Mouse (Mus musculus) CH12.LX (cell line): ENCODE measurements around the gene Ccdc6. TPM values are rescaled to one million over a fixed set of nuclear protein-coding genes. Genes with fewer than 3 reads are reported as not detected.

Source experiments
- DNase-seq: peaks from one replicate; pipeline ENCODE4 v3.0.0-alpha.2; 2013; ENCODE audit errors: extremely low read depth
- H3K27ac ChIP-seq: 2 replicates; pipeline ENCODE4 v1.5.1; 2012; ENCODE audit warnings: low read depth, mild to moderate bottlenecking, control low read depth, moderate library complexity; ENCODE audit not compliant: insufficient read depth
- H3K27me3 ChIP-seq: replicated peaks from 2 replicates; pipeline ENCODE3; 2012; ENCODE audit warnings: inconsistent platforms
- H3K36me3 ChIP-seq, 2 experiments: replicated peaks in 1 of 2; 2 replicates each; pipeline versions ENCODE3 to v1.6.1; 2012; ENCODE audit warnings: inconsistent platforms in 1 of 2, low read length in 1 of 2, mild to moderate bottlenecking in 1 of 2, mixed read lengths in 1 of 2, moderate library complexity in 1 of 2; ENCODE audit not compliant: control insufficient read depth in 1 of 2, insufficient read depth in 1 of 2
- H3K4me1 ChIP-seq, 2 experiments: 2 replicates each; pipeline ENCODE4 v1.6.1; 2012; ENCODE audit warnings: inconsistent platforms in 1 of 2, moderate library complexity in 1 of 2; ENCODE audit not compliant: insufficient read depth in 2 of 2, control insufficient read depth in 1 of 2
- H3K4me2 ChIP-seq: 2 replicates; pipeline ENCODE4 v1.6.1; 2012; ENCODE audit warnings: low read depth, mild to moderate bottlenecking, control low read depth; ENCODE audit not compliant: poor library complexity, insufficient read depth, severe bottlenecking
- H3K4me3 ChIP-seq, 3 experiments: fragments of 150-350 bp in 1 of 3; sonication (generic) in 1 of 3; replicated peaks in 1 of 3; 2 replicates each; pipeline versions ENCODE3 to v1.5.1; 2011 to 2012; ENCODE audit warnings: low read depth in 2 of 3, low read length in 2 of 3, mild to moderate bottlenecking in 2 of 3, moderate library complexity in 2 of 3, control low read depth in 1 of 3, improper control_type of control experiment in 1 of 3, inconsistent platforms in 1 of 3, mixed read lengths in 1 of 3; ENCODE audit not compliant: poor library complexity in 1 of 3
- H3K79me2 ChIP-seq: replicated peaks from 2 replicates; pipeline ENCODE4 v1.6.1; 2012; ENCODE audit warnings: mild to moderate bottlenecking, moderate library complexity; ENCODE audit not compliant: control insufficient read depth, poor library complexity, insufficient read depth, severe bottlenecking; ENCODE audit errors: extremely low read depth
- H3K9ac ChIP-seq: 2 replicates; pipeline ENCODE4 v1.6.1; 2012; ENCODE audit warnings: low read depth, mild to moderate bottlenecking, control low read depth, moderate library complexity; ENCODE audit not compliant: insufficient read depth
- H3K9me3 ChIP-seq: replicated peaks from 2 replicates; pipeline ENCODE3; 2012; ENCODE audit warnings: low read length, inconsistent platforms, mixed read lengths
- BHLHE40 ChIP-seq: IDR thresholded peaks from 2 replicates; pipeline ENCODE4 v1.6.1; 2011; ENCODE audit warnings: mild to moderate bottlenecking, low read depth, low read length, improper control_type of control experiment
- CHD1 ChIP-seq: IDR thresholded peaks from 2 replicates; pipeline ENCODE4 v1.6.1; 2012; ENCODE audit warnings: low read depth, low read length, improper control_type of control experiment, inconsistent platforms
- CHD2 ChIP-seq: IDR thresholded peaks from 2 replicates; pipeline ENCODE4 v1.6.1; 2011; ENCODE audit warnings: low read length, improper control_type of control experiment
- CTCF ChIP-seq, 2 experiments: IDR thresholded peaks in 1 of 2; conservative IDR thresholded peaks in 1 of 2; 2 replicates each; pipeline ENCODE4 v1.5.1; 2011 to 2012; ENCODE audit warnings: low read depth in 2 of 2, low read length in 2 of 2, improper control_type of control experiment in 1 of 2, inconsistent platforms in 1 of 2, mild to moderate bottlenecking in 1 of 2, moderate library complexity in 1 of 2
- ELF1 ChIP-seq: IDR thresholded peaks from 2 replicates; pipeline ENCODE4 v1.6.1; 2014; ENCODE audit warnings: low read depth, mild to moderate bottlenecking, inconsistent platforms, low read length, improper control_type of control experiment
- JUND ChIP-seq: conservative IDR thresholded peaks from 2 replicates; pipeline ENCODE4 v1.6.1; 2011; ENCODE audit warnings: low read depth, low read length, improper control_type of control experiment
- MAFK ChIP-seq: IDR thresholded peaks from 2 replicates; pipeline ENCODE4 v1.6.1; 2011; ENCODE audit warnings: low read length, improper control_type of control experiment; ENCODE audit not compliant: insufficient replicate concordance
- MAX ChIP-seq: IDR thresholded peaks from 2 replicates; pipeline ENCODE4 v1.6.1; 2011; ENCODE audit warnings: low read length, improper control_type of control experiment
- MEF2A ChIP-seq: IDR thresholded peaks from 2 replicates; pipeline ENCODE4 v1.6.1; 2014; ENCODE audit warnings: low read depth, mild to moderate bottlenecking, inconsistent platforms, low read length, improper control_type of control experiment, borderline replicate concordance
- NELFE ChIP-seq: IDR thresholded peaks from 2 replicates; pipeline ENCODE4 v1.6.1; 2011; ENCODE audit warnings: low read depth, low read length, improper control_type of control experiment
- NRF1 ChIP-seq: IDR thresholded peaks from 2 replicates; pipeline ENCODE4 v1.6.1; 2014; ENCODE audit warnings: low read depth, mild to moderate bottlenecking, inconsistent platforms, low read length, improper control_type of control experiment, moderate library complexity
- POLR2A ChIP-seq: IDR thresholded peaks from 2 replicates; pipeline ENCODE4 v1.6.1; 2011; ENCODE audit warnings: low read depth, mild to moderate bottlenecking, improper control_type of control experiment, low read length
- POLR2AphosphoS2 ChIP-seq: IDR thresholded peaks from 2 replicates; pipeline ENCODE4 v1.6.1; 2011; ENCODE audit warnings: low read depth, low read length, improper control_type of control experiment
- RAD21 ChIP-seq: IDR thresholded peaks from 2 replicates; pipeline ENCODE4 v1.6.1; 2011; ENCODE audit warnings: low read depth, mild to moderate bottlenecking, low read length, improper control_type of control experiment, moderate library complexity
- RCOR1 ChIP-seq: conservative IDR thresholded peaks from 2 replicates; pipeline ENCODE4 v1.6.1; 2012; ENCODE audit warnings: low read depth, mild to moderate bottlenecking, inconsistent platforms, low read length, improper control_type of control experiment
- SMC3 ChIP-seq: IDR thresholded peaks from 2 replicates; pipeline ENCODE4 v1.6.1; 2011; ENCODE audit warnings: low read depth, low read length, improper control_type of control experiment
- TBP ChIP-seq: conservative IDR thresholded peaks from 2 replicates; pipeline ENCODE4 v1.6.1; 2011; ENCODE audit warnings: low read depth, low read length, improper control_type of control experiment
- ZKSCAN1 ChIP-seq: IDR thresholded peaks from 2 replicates; pipeline ENCODE4 v1.6.1; 2012; ENCODE audit warnings: low read depth, inconsistent platforms, low read length, improper control_type of control experiment, borderline replicate concordance
- dilution Hi-C: fragments of 300-500 bp; cut with MboI; formaldehyde crosslinking; loops from 2 replicates; pipeline ENCODE4 v1.14.3; 2020; ENCODE audit warnings: low sequenced_read_pairs; ENCODE audit not compliant: extremely low pct_unique_long_range_greater_than_20kb, extremely low pct_ligation_motif_present
- in situ Hi-C: fragments of 300-500 bp; cut with MboI; formaldehyde crosslinking; loops from 3 replicates; pipeline ENCODE4 v1.14.3; 2019; ENCODE audit warnings: low sequenced_read_pairs, low pct_ligation_motif_present, low pct_unique_long_range_greater_than_20kb, mixed read lengths
- polyA plus RNA-seq: library from polyadenylated mRNA; unstranded; fragments of >175 nt; gene quantifications from 2 replicates; pipeline ENCODE4 v1.2.1, GENCODE M21; 2012; ENCODE audit warnings: low read depth; ENCODE audit not compliant: insufficient read length
- total RNA-seq, 2 experiments: library from RNA; depleted of rRNA; stranded (reverse); fragments of 300-350 nt in 1 of 2; fragments of >200 nt in 1 of 2; gene quantifications; 2 replicates each; pipeline ENCODE4 v1.2.3; 2012 to 2014

Ccdc6 gene
- total and polyA plus RNA-seq, 3 experiments, result 19.7 to 36.7 (median 33.5) TPM

DNA sequence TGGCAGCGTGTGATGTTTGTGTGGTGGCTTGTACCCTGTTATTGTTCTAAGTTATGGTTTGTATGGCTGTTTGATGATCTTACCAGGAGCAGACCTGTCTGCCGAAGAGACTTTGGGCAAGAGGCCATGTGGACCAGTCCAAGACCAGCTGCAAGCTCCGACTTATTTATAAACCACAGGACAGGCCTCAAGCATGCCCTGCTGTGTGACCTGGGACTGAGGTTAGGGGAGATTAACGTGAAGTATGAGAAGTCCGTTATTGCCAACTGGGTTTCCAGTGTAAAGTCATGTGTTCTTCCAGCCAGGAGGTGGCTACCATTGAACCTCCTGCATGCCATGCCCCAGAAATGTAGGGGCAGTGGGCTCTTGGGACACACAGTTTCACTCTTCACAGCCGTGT, 133.4 kb downstream of the Ccdc6 start:
- dilution Hi-C loops, result no loop called here
- TF ChIP-seq NELFE, result no peak
- TF ChIP-seq, all 38 proteins: peak for 0

DNA sequence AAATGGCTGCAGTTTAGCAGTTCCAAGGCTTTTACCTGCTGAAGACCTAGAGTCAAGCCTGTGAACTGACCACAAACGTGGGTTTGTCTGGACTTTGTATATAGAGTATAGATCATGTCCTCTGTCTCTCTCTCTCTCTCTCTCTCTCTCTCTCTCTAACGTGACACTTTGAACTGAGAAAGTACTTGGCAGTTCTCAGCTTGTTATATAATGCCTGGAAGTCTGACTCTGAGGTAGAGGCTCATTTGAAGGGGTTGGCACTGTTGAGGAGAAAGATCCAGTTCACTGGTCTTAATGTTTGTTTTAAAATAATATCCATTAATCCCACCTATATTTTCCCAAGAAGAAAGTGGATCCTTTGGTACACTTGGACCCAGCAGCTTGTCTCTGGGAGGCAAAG, 141.0 kb downstream of the Ccdc6 start:
- Histone ChIP-seq H3K4me2 (no peak overlapping the region), H3K9ac (no peak overlapping the region), H3K79me2 (no peaks in the 10 kb centered on the region), H3K4me1 (peaks cover 0 to 3% of the 10 kb centered on the region in 2 experiments; a peak in 2 of 4 replicates), H3K36me3 (no peaks in the 10 kb centered on the region), H3K9me3 (no peaks in the 10 kb centered on the region), H3K27me3 (no peaks in the 10 kb centered on the region), H3K4me3 (no peak overlapping the region), H3K27ac (no peak overlapping the region)
- dilution Hi-C loops, result no loop called here
- in situ Hi-C loops, result no loop called here
- DNase-seq, result no peak
- TF ChIP-seq TBP (no peak), POLR2A (no peak), ELF1 (no peak), CTCF (conservative IDR thresholded peaks at IDR 0.05 in 1 of 2, IDR thresholded peaks at IDR 0.05 in 1 of 2; ENCODE audit: low read depth in 2 of 2, low read length in 2 of 2) (no peak), ZKSCAN1 (no peak), NRF1 (no peak), RCOR1 (no peak), POLR2AphosphoS2 (no peak), BHLHE40 (no peak), CHD2 (no peak), MEF2A (no peak), RAD21 (no peak), CHD1 (no peak), JUND (no peak), SMC3 (no peak), MAX (no peak), MAFK (no peak)

More for the DNA sequence above, 133.4 kb downstream of the Ccdc6 start:
- Histone ChIP-seq H3K9me3 (no peaks in the 10 kb centered on the region), H3K4me3 (no peak overlapping the region), H3K4me1 (peaks cover 0 to 3% of the 10 kb centered on the region in 2 experiments; a peak in 1 of 4 replicates), H3K9ac (no peak overlapping the region), H3K36me3 (no peaks in the 10 kb centered on the region), H3K4me2 (no peak overlapping the region), H3K27ac (no peak overlapping the region), H3K79me2 (no peaks in the 10 kb centered on the region), H3K27me3 (no peaks in the 10 kb centered on the region)
- in situ Hi-C loops, result no loop called here
- no peak for DNase-seq

Other genes with a start within 250 kb of the Ccdc6 start
- not detected in 2 replicates for gene Mrln, start 107.5 kb downstream of the Ccdc6 start, total RNA-seq (2012; rRNA removed)
- gene Mrln, start 107.5 kb downstream of the Ccdc6 start, total RNA-seq (2014; rRNA removed), result not detected in 2 replicates
- gene Mrln, start 107.5 kb downstream of the Ccdc6 start, polyA plus RNA-seq, result not detected in 2 replicates
- not detected in 2 replicates for gene Slc16a9, start 148.0 kb downstream of the Ccdc6 start, total RNA-seq (2012; rRNA removed)
- gene Slc16a9, start 148.0 kb downstream of the Ccdc6 start, total RNA-seq (2014; rRNA removed), result not detected in 2 replicates
- not detected in 2 replicates for gene Slc16a9, start 148.0 kb downstream of the Ccdc6 start, polyA plus RNA-seq